Mouse (Mus musculus) left cerebral cortex, postnatal 36 days (tissue): Measurements from ENCODE around the gene Mbd3l1. TPM values are rescaled to one million over a fixed set of nuclear protein-coding genes. Genes with fewer than 3 reads are reported as not detected.
A peak's percentile ranks its signal among the peaks of the same experiment; 100 is the strongest.

Source experiments
- DNase-seq, 2 experiments: peaks; one replicate each; pipeline ENCODE4 v3.0.0; 2021 to 2022; ENCODE audit warnings: low spot score in 2 of 2, mixed read lengths in 1 of 2
- intact Hi-C: fragments of 180-260 bp; cut with DNase I; formaldehyde crosslinking; loops from one replicate; pipeline ENCODE4 v1.15.1; 2025
- microRNA-seq: library from miRNA; unstranded; fragments of <30 nt; microRNA quantifications from one replicate; pipeline ENCODE4 v1.2.0, GENCODE M21; 2022
- total RNA-seq, 2 experiments: library from RNA; stranded (reverse); gene quantifications; 2 replicates each; pipeline ENCODE4 v1.2.3; 2021

Gene Mbd3l1
- not detected for total RNA-seq

DNA sequence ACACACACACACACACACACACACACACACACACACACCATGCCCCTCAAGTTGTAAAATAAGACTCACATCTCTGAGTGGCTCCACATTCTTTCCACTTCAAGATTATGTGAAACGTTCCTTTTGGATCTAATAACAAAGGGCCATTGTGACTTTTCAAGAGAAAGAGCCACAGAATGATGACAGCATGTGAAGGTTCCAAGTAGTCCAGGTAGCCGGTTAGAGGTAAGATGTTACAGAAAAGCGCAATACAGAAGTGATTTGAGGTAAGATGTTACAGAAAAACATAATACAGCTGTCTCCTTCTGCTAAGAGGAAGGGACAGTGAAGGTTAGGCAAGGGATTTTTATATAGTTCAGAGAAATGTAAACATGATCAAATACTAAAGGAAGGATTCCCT lies at the start of gene Mbd3l1, which contains the start of gene Zfp558:
Gene Mbd3l1 (plus strand): TSS at position 192 of the 400 bp plus-strand sequence.
Gene Zfp558 (minus strand): TSS at position 101 of the 400 bp plus-strand sequence.
- DNase-seq, result no peak
- intact Hi-C loops, result no loop called here

DNA sequence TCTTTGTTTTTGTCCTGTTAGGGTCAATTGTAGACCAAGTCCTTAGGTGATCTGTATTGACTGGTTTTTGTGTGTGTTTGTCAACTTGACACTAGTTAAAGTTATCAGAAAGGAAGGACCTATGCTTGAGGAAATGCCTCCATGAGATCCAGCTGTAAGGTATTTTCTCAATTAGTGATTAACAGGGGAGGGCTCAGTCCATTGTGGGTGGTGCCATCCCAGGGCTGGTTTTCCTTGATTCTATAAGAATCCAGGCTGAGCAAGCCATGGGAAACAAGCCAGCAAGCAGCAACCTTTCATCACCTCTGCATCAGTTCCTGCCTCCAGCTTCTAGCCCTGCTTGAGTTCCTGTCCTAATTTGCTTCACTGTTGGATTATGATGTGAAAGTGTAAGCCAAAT lies 47.8 kb upstream of the Mbd3l1 start, which contains the start of gene Mbd3l2:
Gene Mbd3l2 (plus strand): TSS at position 301 of the 400 bp plus-strand sequence.
- DNase-seq, result no peak
- intact Hi-C loops, result no loop called here

DNA sequence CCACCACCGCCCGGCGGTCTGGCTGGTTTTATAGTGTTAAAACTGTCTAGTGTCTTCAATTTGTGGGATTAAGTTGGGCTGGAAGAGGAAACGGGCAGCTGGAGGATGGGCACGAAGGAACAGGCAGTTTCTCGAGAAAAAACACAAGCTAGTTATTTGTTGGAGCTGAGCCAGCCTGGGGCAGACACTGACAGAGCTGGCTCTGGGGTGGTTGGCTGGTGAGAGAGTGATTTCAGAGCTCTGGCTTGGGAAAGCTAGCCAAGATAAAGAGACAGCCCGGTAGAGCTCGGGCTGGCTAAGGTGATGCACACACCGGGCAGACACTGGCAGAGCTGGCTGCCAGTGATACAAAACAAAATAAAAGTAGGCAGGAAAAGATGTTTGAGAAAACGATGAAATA lies 46.5 kb upstream of the Mbd3l1 start:
- intact Hi-C loops, result no loop called here
- DNase-seq, result no peak

DNA sequence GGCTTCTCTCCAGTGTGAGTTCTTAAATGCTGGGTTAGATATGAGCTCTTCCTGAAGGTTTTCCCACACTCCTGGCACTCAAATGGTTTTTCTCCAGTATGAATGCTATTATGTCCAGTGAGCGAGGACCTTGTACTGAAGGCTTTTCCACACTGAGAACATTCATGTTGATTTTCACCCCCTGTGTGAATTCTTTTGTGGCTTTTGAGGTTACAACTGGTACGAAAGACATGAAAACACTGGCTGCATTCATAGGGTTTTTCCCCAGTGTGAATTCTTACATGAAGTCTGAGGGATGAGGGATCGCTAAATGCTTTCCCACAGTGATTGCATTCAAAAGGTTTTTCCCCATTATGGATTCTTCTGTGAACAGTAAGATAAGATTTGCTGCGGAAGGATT lies 21.6 kb upstream of the Mbd3l1 start:
- intact Hi-C loops, result no loop called here
- no peak for DNase-seq

DNA sequence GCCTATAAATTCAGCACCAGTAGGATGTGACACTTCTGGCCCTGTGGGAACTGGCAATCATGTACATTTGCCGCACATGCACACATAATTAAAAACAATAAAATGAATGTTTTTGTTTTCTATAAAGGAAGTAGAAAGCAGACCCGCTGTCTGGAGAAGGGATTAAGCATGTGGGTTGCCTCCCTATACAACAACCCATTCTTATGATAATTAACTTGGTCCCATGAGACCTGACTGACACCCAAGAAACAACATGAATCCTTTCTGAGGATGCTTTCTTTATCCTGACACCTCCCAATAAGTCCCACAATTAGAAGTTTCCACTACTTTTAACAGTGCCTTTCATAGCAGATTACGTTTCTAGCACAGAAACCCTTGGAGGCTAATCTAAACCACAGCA lies 10.8 kb upstream of the Mbd3l1 start:
- no peak for DNase-seq
- intact Hi-C loops, result no loop called here

DNA sequence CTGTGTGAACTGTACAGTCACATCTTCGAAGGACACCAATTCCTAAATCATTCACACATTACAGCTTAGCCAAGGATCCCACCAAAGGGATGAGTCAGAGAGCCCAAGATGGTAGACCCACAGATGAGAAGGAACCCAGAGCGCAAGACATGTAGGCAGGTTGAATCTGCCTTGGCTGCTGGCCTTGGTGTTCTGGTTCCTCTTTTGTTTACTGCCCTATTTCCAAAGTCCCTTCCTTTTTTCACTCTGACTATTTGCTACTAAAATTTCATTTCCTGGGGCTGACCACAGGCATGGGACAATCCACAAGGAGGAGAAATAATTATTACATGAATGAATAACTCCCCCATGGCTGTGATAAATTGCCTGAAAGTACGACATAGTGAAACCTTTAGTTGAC lies 10.2 kb upstream of the Mbd3l1 start:
- DNase-seq, result no peak
- intact Hi-C loops, result no loop called here

DNA sequence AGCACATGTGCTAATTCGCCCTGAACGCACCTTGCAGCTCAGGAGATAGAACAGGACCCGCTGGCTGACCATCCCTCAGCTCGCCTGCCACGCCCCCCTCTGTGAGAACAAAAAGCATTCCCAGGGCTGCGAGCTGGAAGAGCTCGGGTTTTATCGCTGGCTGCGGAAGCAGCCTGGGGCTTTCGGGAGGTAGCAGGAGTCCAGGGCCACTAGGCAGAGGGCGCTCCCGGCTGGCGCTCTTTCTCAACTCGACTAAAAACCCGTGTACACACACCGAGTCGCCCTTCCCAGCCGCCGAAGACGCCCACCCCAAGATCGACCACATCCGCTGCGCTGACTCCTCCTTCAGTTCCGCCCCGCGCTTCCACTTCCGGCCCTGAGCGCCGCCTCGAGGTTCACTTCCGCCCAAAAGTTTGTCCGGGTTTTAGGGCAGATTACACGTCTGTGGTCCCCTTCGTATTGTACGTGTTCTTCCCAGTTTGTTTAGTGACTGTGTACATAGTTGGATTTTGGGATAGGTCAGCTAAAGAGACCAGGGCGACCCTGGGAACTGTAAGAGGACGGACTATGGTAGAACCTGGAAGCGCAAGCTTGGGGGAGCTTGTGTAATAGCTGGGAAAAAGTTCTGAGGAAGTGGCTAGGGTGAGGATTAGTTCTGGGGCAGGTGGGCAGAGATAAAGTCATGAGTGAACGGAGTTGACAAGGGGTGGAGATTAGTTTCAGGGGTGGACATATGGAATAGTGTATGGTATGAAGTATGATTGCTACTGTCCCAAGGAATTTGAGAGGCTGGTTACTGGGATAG lies 4.6 kb upstream of the Mbd3l1 start:
- intact Hi-C loops, result loop anchor here (5.0 kb wide), 1 partner anchor 181 kb away; the partner anchor contains the start of gene Chordc1
- peak; percentile 68 for DNase-seq

DNA sequence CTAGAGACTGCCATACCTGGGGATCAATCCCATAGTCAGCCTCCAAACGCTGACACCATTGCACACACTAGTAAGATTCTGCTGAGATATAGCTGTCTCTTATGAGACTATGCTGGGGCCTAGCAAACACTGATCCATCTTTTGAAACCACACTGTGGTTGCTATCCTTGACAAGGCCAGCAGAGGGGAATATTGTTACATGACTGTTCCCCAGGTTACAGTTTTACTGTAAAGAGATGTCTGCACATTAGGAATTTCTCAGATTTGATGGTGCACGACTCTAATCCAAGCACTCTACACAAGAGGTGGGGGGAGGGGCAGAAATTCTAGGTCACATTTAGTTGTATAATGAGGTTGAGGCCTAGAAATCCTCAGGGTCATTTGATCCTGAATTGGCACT lies 29.9 kb downstream of the Mbd3l1 start:
- DNase-seq, result no peak
- intact Hi-C loops, result no loop called here

Small RNA genes lying within 50 kb of the gene (microRNA-seq; reads per million reads assigned to microRNA genes)
- gene Gm22854, result not detected

Other genes with a start within 250 kb of the Mbd3l1 start
- 100 to 1,000 TPM in 1 of 2 experiments, 10 to 100 TPM in 1; 70.2 to 103 TPM for gene Chordc1, start 186.2 kb upstream of the Mbd3l1 start, total RNA-seq
- gene Naalad2, start 75.4 kb upstream of the Mbd3l1 start, total RNA-seq, result 1 to 10 TPM in 1 of 2 experiments, under 1 TPM in 1; 0.39 to 1.7 TPM
- gene Ubtfl1, start 73.9 kb upstream of the Mbd3l1 start, total RNA-seq, result not detected
- not detected for gene Mbd3l2, start 47.7 kb upstream of the Mbd3l1 start, total RNA-seq
- gene Zfp558, start 91 bp upstream of the Mbd3l1 start, total RNA-seq, result 1 to 10 TPM; 2.1 to 3.1 TPM
- gene Muc16, start 196.2 kb downstream of the Mbd3l1 start, total RNA-seq, result not detected